Mouse (Mus musculus): ENCODE results near the gene Zfp423. TPM values are rescaled to one million over a fixed set of nuclear protein-coding genes. Genes with fewer than 3 reads are reported as not detected.

Zfp423 gene
- total and polyA plus RNA-seq, 3 experiments: not detected

- H3K27ac ChIP-seq (ENCODE audit: control insufficient read depth, low read depth, low read length): no peak overlapping the region
- H3K79me2 ChIP-seq (ENCODE audit: control insufficient read depth, insufficient read depth, low read length, poor library complexity): no peaks in the 10 kb centered on the region
- no peak for DNase-seq (ENCODE audit: low read depth, low spot score)
- no peaks in the 10 kb centered on the region for H3K4me1 ChIP-seq (ENCODE audit: control insufficient read depth in 1 of 2, insufficient read depth in 2 of 2, low read length in 2 of 2)
- H3K36me3 ChIP-seq (ENCODE audit: control insufficient read depth in 1 of 2, insufficient read depth in 2 of 2, low read length in 2 of 2): no peaks in the 10 kb centered on the region
- no peaks in the 10 kb centered on the region for H3K27me3 ChIP-seq (ENCODE audit: control insufficient read depth in 1 of 2, insufficient read depth in 2 of 2, low read length in 2 of 2)
- no peaks in the 10 kb centered on the region for H3K9me3 ChIP-seq (replicated peaks; ENCODE audit: insufficient read depth, low read length)
- TF ChIP-seq HCFC1 (IDR thresholded peaks at IDR 0.05; ENCODE audit: low read depth, low read length): no peak
- no peak overlapping the region for H3K4me3 ChIP-seq (ENCODE audit: control insufficient read depth in 1 of 2, insufficient read depth in 1 of 2, low read depth in 2 of 2, low read length in 2 of 2)
- no peak overlapping the region for H3K9ac ChIP-seq (ENCODE audit: control insufficient read depth, low read depth, low read length, poor library complexity, severe bottlenecking)
Observed at GRCm38 (mm10) chr8:87894287-87894686, 65.1 kb downstream of the Zfp423 start.

DNA sequence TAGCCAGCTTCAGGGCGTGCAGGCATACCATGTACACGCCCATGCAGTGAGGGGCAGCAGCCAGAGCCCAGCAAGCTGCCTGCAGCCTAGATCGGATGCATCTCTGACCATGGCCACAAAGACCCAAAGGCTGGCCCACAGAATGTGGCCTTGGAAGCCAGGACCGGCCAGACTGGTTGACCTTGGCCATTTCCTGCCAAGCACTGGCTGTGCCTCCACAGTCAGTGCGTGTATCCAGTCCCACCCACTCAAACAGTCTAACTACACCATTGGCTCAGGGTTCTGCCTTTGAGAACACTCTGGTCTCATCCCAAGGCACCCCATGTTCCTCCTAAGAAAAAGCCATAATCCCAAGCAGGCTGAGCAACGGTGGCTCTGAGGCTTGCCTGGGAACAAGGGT, 65.8 kb downstream of the Zfp423 start:
- Histone ChIP-seq H3K27ac (ENCODE audit: control insufficient read depth, low read depth, low read length) (no peak overlapping the region), H3K4me1 (ENCODE audit: control insufficient read depth in 1 of 2, insufficient read depth in 2 of 2, low read length in 2 of 2) (no peaks in the 10 kb centered on the region), H3K36me3 (ENCODE audit: control insufficient read depth in 1 of 2, insufficient read depth in 2 of 2, low read length in 2 of 2) (no peaks in the 10 kb centered on the region), H3K4me3 (ENCODE audit: control insufficient read depth in 1 of 2, insufficient read depth in 1 of 2, low read depth in 2 of 2, low read length in 2 of 2) (no peak overlapping the region), H3K27me3 (ENCODE audit: control insufficient read depth in 1 of 2, insufficient read depth in 2 of 2, low read length in 2 of 2) (no peaks in the 10 kb centered on the region), H3K79me2 (ENCODE audit: control insufficient read depth, insufficient read depth, low read length, poor library complexity) (no peaks in the 10 kb centered on the region), H3K9me3 (replicated peaks; ENCODE audit: insufficient read depth, low read length) (no peaks in the 10 kb centered on the region), H3K9ac (ENCODE audit: control insufficient read depth, low read depth, low read length, poor library complexity, severe bottlenecking) (no peak overlapping the region)
- DNase-seq (ENCODE audit: low read depth, low spot score): no peak
- TF ChIP-seq ZKSCAN1 (IDR thresholded peaks at IDR 0.05; ENCODE audit: low read depth, low read length) (no peak), HCFC1 (IDR thresholded peaks at IDR 0.05; ENCODE audit: low read depth, low read length) (no peak), MAZ (IDR thresholded peaks at IDR 0.05; ENCODE audit: low read depth, low read length) (no peak), POLR2AphosphoS5 (IDR thresholded peaks at IDR 0.05; ENCODE audit: borderline replicate concordance, low read depth, low read length) (no peak)

- TF ChIP-seq ZNF384 (IDR thresholded peaks at IDR 0.05; ENCODE audit: low read depth, low read length) (no peak), NELFE (IDR thresholded peaks at IDR 0.05; ENCODE audit: low read depth, low read length) (no peak), TBP (IDR thresholded peaks at IDR 0.05; ENCODE audit: low read depth, low read length) (no peak), CHD1 (IDR thresholded peaks at IDR 0.05; ENCODE audit: low read depth, low read length) (no peak), CTCF (IDR thresholded peaks at IDR 0.05 in 2 of 3, conservative IDR thresholded peaks at IDR 0.05 in 1 of 3; ENCODE audit: control insufficient read depth in 1 of 3, insufficient read depth in 1 of 3, low read depth in 2 of 3, low read length in 3 of 3, poor library complexity in 1 of 3, severe bottlenecking in 1 of 3) (no peak), E2F4 (IDR thresholded peaks at IDR 0.05; ENCODE audit: borderline replicate concordance, low read depth, low read length) (no peak), GATA1 (IDR thresholded peaks at IDR 0.05; ENCODE audit: low read depth, low read length) (no peak), CHD2 (IDR thresholded peaks at IDR 0.05; ENCODE audit: low read length) (no peak), POLR2A (IDR thresholded peaks at IDR 0.05; ENCODE audit: control insufficient read depth in 1 of 2, insufficient read depth in 1 of 2, low read depth in 1 of 2, low read length in 2 of 2, poor library complexity in 1 of 2) (no peak), MEF2A (IDR thresholded peaks at IDR 0.05; ENCODE audit: extremely low read depth, insufficient replicate concordance, low read depth, low read length, poor library complexity, severe bottlenecking) (no peak), MAFK (IDR thresholded peaks at IDR 0.05; ENCODE audit: borderline replicate concordance, low read depth, low read length) (no peak), HCFC1 (IDR thresholded peaks at IDR 0.05; ENCODE audit: low read depth, low read length) (no peak), NRF1 (IDR thresholded peaks at IDR 0.05; ENCODE audit: insufficient read depth, low read depth, low read length, poor library complexity, severe bottlenecking) (no peak), JUND (IDR thresholded peaks at IDR 0.05; ENCODE audit: low read depth, low read length) (no peak), SMC3 (IDR thresholded peaks at IDR 0.05; ENCODE audit: low read depth, low read length) (no peak)
- Histone ChIP-seq H3K4me1 (ENCODE audit: control insufficient read depth in 1 of 2, insufficient read depth in 2 of 2, low read length in 2 of 2) (no peaks in the 10 kb centered on the region), H3K9me3 (replicated peaks; ENCODE audit: insufficient read depth, low read length) (no peaks in the 10 kb centered on the region), H3K36me3 (ENCODE audit: control insufficient read depth in 1 of 2, insufficient read depth in 2 of 2, low read length in 2 of 2) (no peaks in the 10 kb centered on the region), H3K79me2 (ENCODE audit: control insufficient read depth, insufficient read depth, low read length, poor library complexity) (no peaks in the 10 kb centered on the region), H3K4me3 (ENCODE audit: control insufficient read depth in 1 of 2, insufficient read depth in 1 of 2, low read depth in 2 of 2, low read length in 2 of 2) (no peak overlapping the region), H3K9ac (ENCODE audit: control insufficient read depth, low read depth, low read length, poor library complexity, severe bottlenecking) (no peak overlapping the region), H3K27me3 (ENCODE audit: control insufficient read depth in 1 of 2, insufficient read depth in 2 of 2, low read length in 2 of 2) (no peaks in the 10 kb centered on the region), H3K27ac (ENCODE audit: control insufficient read depth, low read depth, low read length) (no peak overlapping the region)
- no peak for DNase-seq (ENCODE audit: low read depth, low spot score)
Observed at GRCm38 (mm10) chr8:87892891-87893290, 66.5 kb downstream of the Zfp423 start.
